Mouse (Mus musculus) adrenal gland, postnatal 10 days (tissue): ENCODE results near the gene Mpdz. TPM values are rescaled to one million over a fixed set of nuclear protein-coding genes. Genes with fewer than 3 reads are reported as not detected.
A peak's percentile ranks its signal among the peaks of the same experiment; 100 is the strongest.

Experiments
- DNase-seq: peaks from one replicate; pipeline ENCODE4 v3.0.0; 2021; ENCODE audit warnings: mixed read lengths
- total RNA-seq, 2 experiments: library from RNA; stranded (reverse); gene quantifications; 2 replicates each; pipeline ENCODE4 v1.2.3; 2021

Gene Mpdz
- total RNA-seq, 2 experiments from 2014 or later: 57.2 to 88.0 TPM

GRCm38 (mm10) chr4:81280098-81280497, 162.5 kb downstream of the Mpdz start:
- DNase-seq: no peak

- no peak for DNase-seq
Measured at GRCm38 (mm10) chr4:81279451-81279850, 163.2 kb downstream of the Mpdz start.

- DNase-seq: no peak
Measured at GRCm38 (mm10) chr4:81275957-81276715, 166.5 kb downstream of the Mpdz start.

GRCm38 (mm10) chr4:81273067-81273466, 169.5 kb downstream of the Mpdz start:
- no peak for DNase-seq

GRCm38 (mm10) chr4:81252859-81253780, 189.5 kb downstream of the Mpdz start:
- DNase-seq: no peak

GRCm38 (mm10) chr4:81252334-81252733, 190.3 kb downstream of the Mpdz start:
- no peak for DNase-seq

- peak; percentile 46 for DNase-seq
Measured at GRCm38 (mm10) chr4:81251934-81252333, 190.7 kb downstream of the Mpdz start.

- no peak for DNase-seq
Measured at GRCm38 (mm10) chr4:81249245-81249644, 193.4 kb downstream of the Mpdz start.

- DNase-seq: no peak
Measured at GRCm38 (mm10) chr4:81236227-81236626, 206.4 kb downstream of the Mpdz start.
